ENCODE assay signal across 22 mouse cellular contexts in genomic region chr5:116049821-116050220, GRCm38 (mm10). TPM values are rescaled to one million over a fixed set of nuclear protein-coding genes. Genes with fewer than 3 reads are reported as not detected.
"Had no signal": no experiment of that assay in that cellular context is flagged by ENCODE, and none has a peak within 500 bp of the region (broad histone marks: within the 10 kb centered on the region; RNA-seq: fewer than 3 reads in every experiment).

No protein-coding gene starts in this region.

- H3K4me3 ChIP-seq: limb, embryonic 12.5 days; limb, embryonic 15.5 days; midbrain, embryonic 12.5 days; midbrain, embryonic 15.5 days; neural tube, embryonic 12.5 days; neural tube, embryonic 15.5 days; stomach, embryonic 15.5 days had no signal

- DNase-seq: kidney, postnatal 10 days; kidney, postnatal 4 days; left cerebral cortex, postnatal 4 days; liver, postnatal 0 days; lung, embryonic 14.5 days; right cerebral cortex, adult 18-20 months; right cerebral cortex, postnatal 14 days; spleen, adult 18-20 months; thymus, postnatal 25 days had no signal

- H3K27ac ChIP-seq: limb, embryonic 12.5 days; limb, embryonic 15.5 days; liver, embryonic 14.5 days; macrophage; midbrain, embryonic 12.5 days; midbrain, embryonic 15.5 days; neural tube, embryonic 12.5 days; neural tube, embryonic 15.5 days; stomach, embryonic 15.5 days had no signal

RNA-seq across cellular contexts. Expression of gene Tmem233, which starts 33.2 kb away (rescaled TPM):
- total RNA-seq: layer of hippocampus, adult 18-20 months; layer of hippocampus, postnatal 14 days; left cerebral cortex, postnatal 14 days; left cerebral cortex, postnatal 4 days; megakaryocyte, adult 5-6 weeks had no signal
